Mouse (Mus musculus) heart, postnatal 10 days (tissue): ENCODE data around the gene Celf2. TPM values are rescaled to one million over a fixed set of nuclear protein-coding genes. Genes with fewer than 3 reads are reported as not detected.
A peak's percentile ranks its signal among the peaks of the same experiment; 100 is the strongest.

Source experiments
- DNase-seq, 2 experiments: peaks; one replicate each; pipeline ENCODE4 v3.0.0; 2021
- intact Hi-C: fragments of 180-260 bp; cut with DNase I; formaldehyde crosslinking; loops from one replicate; pipeline ENCODE4 v1.15.1; 2025
- total RNA-seq, 2 experiments: library from RNA; stranded (reverse); gene quantifications; 2 replicates each; pipeline ENCODE4 v1.2.3; 2021

The Celf2 gene
- total RNA-seq, 2 experiments from 2014 or later, result 81.5 to 84.6 TPM

GRCm38 (mm10) chr2:7045531-7045930 lies 463.8 kb downstream of the Celf2 start:
- no peak for DNase-seq
- intact Hi-C loops, result no loop called here

DNA sequence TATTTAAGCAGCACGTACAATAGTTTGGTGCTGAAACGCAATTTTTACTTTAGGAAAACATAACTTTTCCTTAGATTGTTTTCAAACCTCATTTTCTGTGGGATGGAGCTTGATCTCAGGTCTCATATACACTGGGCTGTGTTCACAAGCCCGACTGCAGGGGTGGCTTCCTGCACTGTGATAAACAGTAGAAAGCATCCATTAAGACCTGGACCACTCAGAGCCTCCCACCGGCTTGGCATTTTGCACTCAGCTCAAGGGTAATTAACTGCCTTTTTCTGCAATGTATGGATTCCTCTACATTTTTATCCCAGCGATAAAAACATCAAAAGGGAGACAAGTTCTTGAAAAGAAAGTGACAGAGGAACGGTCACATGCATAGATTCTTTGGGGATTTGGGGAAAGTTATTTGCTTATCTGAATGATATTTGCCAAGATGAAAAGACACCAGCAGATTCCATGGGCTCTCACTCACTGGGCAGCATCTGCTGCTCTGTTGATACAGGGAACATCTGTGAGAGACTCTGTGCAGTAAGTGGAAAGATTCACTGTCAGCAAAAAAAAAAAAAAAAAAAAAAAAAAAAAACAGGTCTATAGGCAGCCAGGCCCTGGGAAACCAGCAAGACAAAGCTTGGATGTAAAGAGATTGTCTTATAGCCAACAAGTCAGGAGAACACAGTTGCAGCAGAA lies 465.4 kb downstream of the Celf2 start:
- DNase-seq, result no peak
- intact Hi-C loops, result no loop called here

GRCm38 (mm10) chr2:7040940-7041339 lies 468.4 kb downstream of the Celf2 start:
- intact Hi-C loops, result no loop called here
- DNase-seq, result no peak

- intact Hi-C loops, result no loop called here
- no peak for DNase-seq
These were observed 470.4 kb downstream of the Celf2 start for GRCm38 (mm10) chr2:7038991-7039390.

- peak in 1 of 2 experiments; percentile 26 for DNase-seq
- intact Hi-C loops, result no loop called here
These were observed 478.0 kb downstream of the Celf2 start for GRCm38 (mm10) chr2:7031389-7031788.

DNA sequence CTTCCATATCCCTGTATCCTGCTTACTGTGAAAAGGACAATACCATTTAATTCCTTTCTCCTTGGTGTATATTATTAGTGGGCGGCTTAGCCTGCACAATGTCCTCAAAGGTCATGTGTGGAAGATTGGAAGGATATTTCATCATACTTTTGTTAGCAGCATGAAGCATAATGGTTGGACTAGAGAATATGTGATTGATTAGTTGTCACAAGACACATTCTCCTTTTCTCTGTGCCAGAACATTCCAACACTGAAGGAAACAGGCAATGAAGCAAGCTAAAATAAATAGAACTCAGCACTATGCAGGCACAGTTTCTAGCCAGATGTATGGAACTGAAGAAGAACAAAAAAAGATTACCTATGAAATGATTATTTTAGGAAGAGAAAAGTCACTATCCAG lies 482.6 kb downstream of the Celf2 start:
- intact Hi-C loops, result no loop called here

DNA sequence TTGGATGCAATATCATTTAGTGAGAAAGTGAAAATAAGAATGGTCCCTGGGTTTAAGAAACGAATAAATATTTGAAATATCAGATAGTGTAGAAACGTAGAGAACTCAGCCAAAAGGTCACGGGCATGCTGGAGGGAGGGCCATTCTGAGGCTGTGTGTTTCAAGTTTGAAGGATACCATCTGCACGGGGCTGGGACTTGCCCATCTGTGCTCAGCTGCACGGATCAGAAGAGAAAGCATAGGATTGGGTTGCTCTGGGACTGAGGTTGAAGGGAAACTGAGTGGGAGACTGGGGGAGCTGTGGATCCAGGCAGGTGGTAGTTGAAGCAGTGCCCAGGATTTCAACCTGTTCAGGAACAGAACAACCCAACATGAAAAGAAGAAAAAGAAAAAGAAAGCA lies 483.8 kb downstream of the Celf2 start:
- peak; percentile 44 to 46 for DNase-seq
- intact Hi-C loops, result no loop called here

More for the DNA sequence above, 482.6 kb downstream of the Celf2 start:
- no peak for DNase-seq

GRCm38 (mm10) chr2:7022184-7022583 lies 487.2 kb downstream of the Celf2 start:
- intact Hi-C loops, result no loop called here

GRCm38 (mm10) chr2:7017384-7018113 lies 491.8 kb downstream of the Celf2 start:
- DNase-seq, result no peak
- intact Hi-C loops, result no loop called here

More at GRCm38 (mm10) chr2:7022184-7022583, 487.2 kb downstream of the Celf2 start:
- DNase-seq, result no peak

GRCm38 (mm10) chr2:7013126-7013525 lies 496.2 kb downstream of the Celf2 start:
- peak; percentile 32 to 44 for DNase-seq
- intact Hi-C loops, result no loop called here

DNA sequence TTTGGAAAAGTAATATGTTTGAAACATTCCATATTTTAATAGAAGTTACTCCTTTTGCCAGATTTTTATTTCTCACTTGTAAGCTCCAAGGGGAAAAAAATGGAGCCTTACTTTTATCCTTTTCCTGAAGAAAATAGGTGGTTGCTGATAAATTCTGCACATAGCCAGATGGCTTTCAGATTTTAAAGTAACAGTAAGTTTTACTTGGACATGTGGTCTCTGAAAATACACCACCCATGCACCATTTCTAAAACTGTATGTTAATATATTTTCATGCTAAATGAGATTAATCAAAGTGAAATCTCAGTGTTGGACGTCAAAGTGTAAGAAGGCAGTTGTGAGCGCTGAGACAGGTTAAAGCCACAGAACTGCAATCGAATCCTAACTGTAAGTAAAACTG lies 502.5 kb downstream of the Celf2 start:
- no peak for DNase-seq
- intact Hi-C loops, result no loop called here

- no peak for DNase-seq
- intact Hi-C loops, result no loop called here
These were observed 507.4 kb downstream of the Celf2 start for GRCm38 (mm10) chr2:7001967-7002366.

- peak; percentile 39 to 41 for DNase-seq
- intact Hi-C loops, result loop anchor here (5.0 kb wide), 1 partner anchor 91 kb away; no protein-coding TSS in a partner anchor
These were observed 518.3 kb downstream of the Celf2 start for GRCm38 (mm10) chr2:6991010-6991421.

DNA sequence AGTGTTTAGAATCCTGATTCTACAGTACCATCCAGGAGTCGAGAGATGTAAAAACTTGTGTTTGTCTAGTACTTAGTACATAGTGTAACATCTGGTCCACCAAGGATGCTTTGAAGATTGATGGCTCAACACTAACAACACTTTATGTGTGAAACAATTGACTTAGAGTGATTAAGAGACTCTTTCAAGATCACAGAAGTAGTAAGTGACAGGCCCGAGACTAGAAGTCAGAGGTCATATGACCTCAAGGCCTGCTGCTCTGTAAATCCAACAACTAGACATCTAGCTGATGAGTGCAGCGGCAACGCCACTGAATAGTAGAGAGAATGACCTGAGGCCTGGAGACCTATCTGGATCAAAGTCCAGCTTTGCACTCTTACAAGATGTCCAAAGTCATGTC lies 523.7 kb downstream of the Celf2 start:
- no peak for DNase-seq
- intact Hi-C loops, result no loop called here

GRCm38 (mm10) chr2:6983902-6984301 lies 525.5 kb downstream of the Celf2 start:
- intact Hi-C loops, result no loop called here
- DNase-seq, result no peak

DNA sequence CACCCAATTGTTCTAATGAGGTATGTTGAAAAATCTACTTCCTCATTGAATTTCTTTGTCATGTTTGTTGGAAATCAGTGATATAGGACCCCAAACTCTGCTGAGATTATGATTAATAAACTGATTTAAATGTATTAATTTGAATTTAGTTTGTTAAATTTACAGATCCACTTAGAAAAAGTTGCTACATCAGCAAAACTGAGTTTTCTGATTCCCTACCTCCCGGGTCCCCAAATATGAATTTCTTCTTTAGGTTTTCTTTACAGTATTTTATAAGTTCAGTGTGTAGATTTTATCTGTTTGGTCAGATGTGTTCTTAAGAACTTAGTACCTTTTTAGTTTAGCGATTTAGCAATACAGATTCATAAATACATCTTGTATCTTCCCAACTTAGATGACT lies 533.1 kb downstream of the Celf2 start:
- intact Hi-C loops, result no loop called here
- no peak for DNase-seq

- DNase-seq, result no peak
- intact Hi-C loops, result no loop called here
These were observed 540.1 kb downstream of the Celf2 start for GRCm38 (mm10) chr2:6969228-6969627.

- no peak for DNase-seq
- intact Hi-C loops, result no loop called here
These were observed 544.1 kb downstream of the Celf2 start for GRCm38 (mm10) chr2:6965243-6965642.

GRCm38 (mm10) chr2:6950702-6951101 lies 558.7 kb downstream of the Celf2 start:
- no peak for DNase-seq
- intact Hi-C loops, result no loop called here

GRCm38 (mm10) chr2:6945638-6946415 lies 563.5 kb downstream of the Celf2 start:
- intact Hi-C loops, result no loop called here
- peak in 1 of 2 experiments; percentile 14 for DNase-seq

DNA sequence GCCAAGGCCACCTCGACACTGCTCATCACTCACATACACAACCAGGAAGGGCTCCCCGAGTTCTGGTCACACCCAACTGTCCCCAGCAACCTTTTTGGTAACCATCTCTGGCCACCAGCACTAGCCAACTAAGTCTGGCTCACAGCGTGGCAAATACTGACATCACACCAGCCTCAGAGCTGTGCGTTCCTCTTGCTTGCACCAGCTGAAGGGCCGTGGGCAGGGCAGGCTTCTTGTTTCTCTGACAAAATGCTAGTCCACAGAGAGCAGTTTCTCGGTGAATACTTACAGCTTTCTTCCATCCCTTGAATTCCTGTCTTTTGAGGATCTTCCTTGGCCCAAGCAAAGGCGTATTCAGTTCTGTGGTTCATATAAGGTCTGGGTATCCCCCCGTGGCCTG lies 565.7 kb downstream of the Celf2 start:
- no peak for DNase-seq
- intact Hi-C loops, result no loop called here
